Mouse (Mus musculus): ENCODE results near the gene Fstl1.

The Fstl1 gene

DNA sequence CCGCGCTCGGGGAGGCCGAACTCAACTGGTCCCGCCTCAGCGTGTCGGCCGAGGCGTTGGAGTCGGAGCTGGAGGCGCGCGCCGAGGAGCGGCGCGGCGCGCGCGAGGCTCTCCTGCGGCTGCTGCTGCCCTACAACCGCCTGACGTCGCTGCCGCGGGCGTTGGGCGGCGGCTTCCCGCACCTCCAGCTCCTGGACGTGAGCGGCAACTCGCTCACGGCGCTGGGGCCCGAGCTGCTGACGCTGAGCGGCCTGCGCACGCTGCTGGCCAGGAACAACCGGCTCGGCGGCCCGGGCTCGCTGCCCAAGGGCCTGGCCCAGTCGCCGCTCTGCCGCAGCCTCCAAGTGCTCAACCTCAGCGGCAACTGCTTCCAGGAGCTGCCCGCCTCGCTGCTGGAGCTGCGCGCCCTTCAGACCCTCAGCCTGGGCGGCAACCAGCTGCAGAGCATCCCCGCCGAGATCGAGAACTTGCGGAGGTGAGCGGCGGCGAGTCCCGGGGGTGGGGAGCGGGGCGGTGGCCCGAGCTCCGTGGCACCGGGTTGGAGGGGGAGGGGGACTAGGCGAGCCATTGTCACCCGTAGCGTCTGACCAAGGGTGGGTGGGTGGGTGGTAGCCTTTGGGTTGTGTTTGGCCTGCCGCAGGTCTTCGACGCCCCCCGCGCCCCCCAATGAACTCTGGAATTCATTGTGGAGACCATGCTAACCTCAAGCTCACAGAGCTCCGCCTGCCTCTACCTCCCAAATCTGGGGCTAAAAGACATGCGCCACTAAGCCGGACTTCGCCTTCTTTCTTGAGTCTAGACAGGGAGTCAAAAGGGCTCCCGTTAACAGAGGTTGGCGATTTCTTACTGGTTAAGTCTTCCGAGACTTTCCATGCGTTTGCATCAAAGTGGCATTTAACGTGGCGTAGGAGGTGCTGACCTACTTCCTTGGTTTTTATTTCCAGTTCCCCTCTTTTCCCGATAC, 92.1 kb downstream of the Fstl1 start:
- peak; percentile 29 to 32 for DNase-seq (ENCODE audit: low spot score in 2 of 2)

- peak in 1 of 2 experiments; percentile 50 for DNase-seq (ENCODE audit: low spot score in 2 of 2)
These were observed 93.0 kb downstream of the Fstl1 start for GRCm38 (mm10) chr16:37869470-37870231.

GRCm38 (mm10) chr16:37871112-37871715, 94.5 kb downstream of the Fstl1 start:
- peak; percentile 61 to 62 for DNase-seq (ENCODE audit: low spot score in 2 of 2)

DNA sequence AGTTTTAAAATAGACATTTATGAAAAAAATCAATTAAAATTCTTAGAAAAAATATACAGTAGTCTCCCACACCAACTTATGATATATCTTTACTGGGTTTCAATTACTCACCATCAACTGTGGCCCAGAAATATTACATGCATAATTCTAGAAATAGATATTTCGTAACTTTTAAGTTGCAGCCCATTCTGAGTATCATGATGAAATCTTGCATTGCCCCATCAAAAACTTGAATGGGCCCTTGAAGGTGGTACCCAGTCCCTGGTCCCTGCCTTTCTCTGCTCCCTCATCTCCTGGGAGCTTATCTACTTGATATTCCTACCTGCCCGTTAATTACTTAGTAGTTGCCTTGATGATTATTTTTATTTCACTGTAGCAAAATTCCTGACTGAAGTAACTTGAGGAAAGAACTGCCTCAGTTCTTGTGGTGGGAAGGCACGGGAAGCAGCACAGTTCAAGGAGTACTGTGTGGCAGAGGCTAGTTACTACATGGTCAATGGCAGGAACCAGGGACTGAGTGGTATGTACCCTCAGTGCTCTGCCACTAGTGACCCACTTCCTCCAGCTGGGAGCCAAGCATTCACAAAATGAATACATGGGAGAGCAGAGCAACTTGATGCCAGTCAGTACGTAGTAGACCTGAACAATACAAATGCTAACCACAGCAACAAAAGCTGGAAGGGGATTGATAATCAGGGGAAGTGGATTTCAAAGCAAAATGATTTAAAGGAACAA, 98.0 kb downstream of the Fstl1 start:
- DNase-seq (ENCODE audit: low spot score in 2 of 2), result no peak

DNA sequence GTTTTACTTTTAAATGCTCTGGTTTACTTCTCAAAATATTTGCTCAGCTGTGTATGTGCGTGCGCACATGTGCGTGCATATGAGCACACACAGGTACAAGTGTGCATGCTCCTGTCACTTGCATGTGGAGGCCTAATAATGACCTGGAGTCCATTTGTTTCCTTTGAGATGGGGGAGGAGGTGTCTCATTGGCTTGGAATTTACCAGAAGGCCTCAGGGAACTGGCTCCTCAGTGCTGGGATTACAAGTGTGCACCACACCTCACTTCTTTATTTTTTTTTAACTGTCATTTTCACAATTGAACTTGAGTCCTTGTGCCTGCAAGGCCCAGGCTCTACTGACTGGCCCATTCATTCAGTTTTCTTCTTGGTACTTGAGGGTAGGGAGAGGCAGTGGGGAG, 100.7 kb downstream of the Fstl1 start:
- DNase-seq (ENCODE audit: low spot score in 2 of 2), result no peak

- no peak for DNase-seq (ENCODE audit: low spot score in 2 of 2)
These were observed 102.4 kb downstream of the Fstl1 start for GRCm38 (mm10) chr16:37878951-37879505.

- DNase-seq (ENCODE audit: low spot score in 2 of 2), result no peak
These were observed 103.2 kb downstream of the Fstl1 start for GRCm38 (mm10) chr16:37879750-37880419.

DNA sequence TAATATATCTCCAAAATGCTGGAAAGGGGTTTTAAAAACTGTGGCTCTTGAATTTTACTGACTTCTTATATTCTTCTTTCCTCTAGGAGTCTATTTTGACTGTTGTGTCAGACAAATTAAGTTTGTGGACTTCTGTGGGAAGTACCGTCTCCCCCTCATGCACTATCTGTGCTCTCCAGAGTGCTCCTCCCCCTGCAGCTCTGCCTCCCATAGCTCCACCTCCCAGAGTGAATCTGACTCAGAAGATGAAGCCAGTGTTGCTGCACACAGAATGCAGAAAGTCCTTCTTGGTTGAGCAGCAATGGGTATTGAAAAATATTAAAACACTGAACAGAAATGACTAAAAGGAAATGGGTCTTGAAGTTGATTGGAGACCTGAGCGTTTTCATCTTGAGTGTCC, 104.5 kb downstream of the Fstl1 start:
- DNase-seq (ENCODE audit: low spot score in 2 of 2), result no peak

Measured in heart, adult 9 months (tissue).